Mouse (Mus musculus) limb, embryonic 12.5 days (tissue): ENCODE measurements around the gene Vmn1r111. TPM values are rescaled to one million over a fixed set of nuclear protein-coding genes. Genes with fewer than 3 reads are reported as not detected.
"Not testable (repeated sequence)": the region's sequence is repeated elsewhere in the genome, so short reads cannot be mapped to it uniquely, and the experiment has no call there.

Experiments
- ATAC-seq: fragments of 200-750 bp; cut with Nextera tagmentation; 2 replicates; pipeline ENCODE4 v1.8.0; 2017; ENCODE audit warnings: low read depth, moderate TSS enrichment; ENCODE audit not compliant: insufficient number of reproducible peaks, insufficient read depth, low FRiP score, low TSS enrichment
- H3K27ac ChIP-seq: fragments of 300-500 bp; sonication (generic); 2 replicates; pipeline ENCODE4 v1.5.1; 2016; ENCODE audit warnings: mild to moderate bottlenecking, moderate library complexity
- H3K27me3 ChIP-seq: fragments of 300-500 bp; sonication (generic); 2 replicates; pipeline ENCODE4 v1.6.1; 2016; ENCODE audit warnings: mild to moderate bottlenecking, moderate library complexity
- H3K36me3 ChIP-seq: fragments of 300-500 bp; sonication (generic); 2 replicates; pipeline ENCODE4 v1.6.1; 2016; ENCODE audit warnings: mild to moderate bottlenecking, moderate library complexity
- H3K4me1 ChIP-seq: fragments of 300-500 bp; sonication (generic); replicated peaks from 2 replicates; pipeline ENCODE4 v1.6.1; 2016
- H3K4me2 ChIP-seq: fragments of 300-500 bp; sonication (generic); 2 replicates; pipeline ENCODE4 v1.6.1; 2016; ENCODE audit warnings: mild to moderate bottlenecking, moderate library complexity
- H3K4me3 ChIP-seq: fragments of 300-500 bp; sonication (generic); replicated peaks from 2 replicates; pipeline ENCODE4 v1.5.1; 2016; ENCODE audit warnings: mild to moderate bottlenecking
- H3K9ac ChIP-seq: fragments of 300-500 bp; sonication (generic); replicated peaks from 2 replicates; pipeline ENCODE4 v1.6.1; 2016; ENCODE audit warnings: mild to moderate bottlenecking, moderate library complexity
- H3K9me3 ChIP-seq: fragments of 300-500 bp; sonication (generic); 2 replicates; pipeline ENCODE4 v1.6.1; 2016; ENCODE audit warnings: mild to moderate bottlenecking, moderate library complexity
- WGBS: fragments of 180-500 bp; shearing (Covaris S2); methylation state at CpG from one replicate; pipeline ENCODE4 v1.1.7; 2016; 5-methylcytosine and 5-hydroxymethylcytosine counted together
- polyA plus RNA-seq: library from polyadenylated mRNA; unstranded; fragments of >200 nt; fragmentation: Nextera tagmentation; extraction: Ambion mirVana; gene quantifications from 2 replicates; pipeline ENCODE4 v1.2.1, GENCODE M21; 2016

Vmn1r111 gene
- not detected in 2 replicates for polyA plus RNA-seq

DNA sequence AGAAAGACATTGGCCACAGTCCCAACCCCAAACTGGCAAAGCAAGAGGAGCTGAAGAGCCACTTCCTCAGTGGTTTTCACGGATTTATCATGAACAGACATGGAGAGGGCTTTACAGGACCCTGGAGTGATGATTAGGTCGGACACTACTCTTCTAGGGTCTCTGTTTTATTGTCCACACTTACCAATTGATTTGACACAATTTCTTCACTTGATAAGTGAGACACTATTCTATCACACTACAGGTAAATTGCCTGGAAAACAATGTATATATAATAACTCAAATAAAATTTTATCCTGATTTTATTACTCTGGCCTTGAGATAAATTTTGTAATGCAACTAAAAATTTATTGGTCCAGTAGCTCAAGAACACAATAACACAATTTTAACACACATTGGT is at the start of gene Vmn1r111:
TSS of gene Vmn1r111 (minus strand) at position 101 of the 400 bp plus-strand sequence.
- H3K36me3 ChIP-seq, H3K9me3 ChIP-seq, ATAC-seq, H3K4me2 ChIP-seq, H3K9ac ChIP-seq, H3K27me3 ChIP-seq, H3K4me3 ChIP-seq, H3K27ac ChIP-seq, H3K4me1 ChIP-seq: not testable (repeated sequence)
- WGBS = no CpG with 5 or more reads among the region's 2 CpGs

DNA sequence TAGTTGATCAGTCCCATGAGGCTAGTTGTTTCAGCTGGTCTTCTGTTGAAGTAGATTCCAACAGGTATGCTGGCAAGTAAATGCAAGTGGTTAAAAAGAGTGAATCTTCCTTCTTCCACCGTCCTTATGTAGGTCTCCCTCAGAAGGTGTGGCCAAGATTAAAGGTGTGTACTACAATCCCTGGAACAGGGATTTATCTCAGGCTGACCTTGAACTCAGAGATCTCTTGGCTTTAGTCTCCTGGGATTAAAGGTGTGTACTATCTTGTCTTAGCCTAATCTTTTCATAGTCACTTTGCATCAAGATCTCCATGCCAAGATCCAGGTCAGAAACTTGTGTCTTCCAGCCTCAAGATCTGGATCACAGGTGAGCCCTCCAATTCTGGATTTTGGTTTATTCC is 27.5 kb upstream of the Vmn1r111 start, which contains the start of gene Gm10668:
TSS of gene Gm10668 (minus strand) at position 101 of the 400 bp plus-strand sequence.
- H3K4me3 ChIP-seq, H3K9me3 ChIP-seq, H3K4me1 ChIP-seq, H3K4me2 ChIP-seq, H3K27ac ChIP-seq, H3K27me3 ChIP-seq, ATAC-seq, H3K9ac ChIP-seq, H3K36me3 ChIP-seq: not testable (repeated sequence)
- WGBS = no CpG with 5 or more reads among the region's 1 CpGs

DNA sequence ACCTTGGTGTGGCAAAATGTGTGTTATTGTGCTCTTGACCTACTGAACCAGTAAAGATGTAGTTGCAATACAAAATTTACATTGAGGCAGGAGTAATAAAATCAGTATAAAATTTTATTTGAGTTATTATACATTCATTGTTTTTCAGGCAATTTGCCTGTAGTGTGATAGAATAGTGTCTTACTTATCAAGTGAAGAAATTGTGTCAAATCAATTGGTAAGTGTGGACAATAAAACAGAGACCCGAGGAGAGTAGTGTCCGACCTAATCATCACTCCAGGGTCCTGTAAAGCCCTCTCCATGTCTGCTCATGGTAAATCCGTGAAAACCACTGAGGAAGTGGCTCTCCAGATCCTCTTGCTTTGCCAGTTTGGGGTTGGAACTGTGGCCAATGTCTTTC is 34.4 kb downstream of the Vmn1r111 start, which contains the start of gene Vmn1r107:
TSS of gene Vmn1r107 (plus strand) at position 301 of the 400 bp plus-strand sequence.
- no CpG with 5 or more reads among the region's 3 CpGs for WGBS

More for the DNA sequence above, 34.4 kb downstream of the Vmn1r111 start, which contains the start of gene Vmn1r107:
- H3K9ac ChIP-seq, H3K4me3 ChIP-seq, H3K36me3 ChIP-seq, H3K9me3 ChIP-seq, ATAC-seq, H3K4me2 ChIP-seq, H3K4me1 ChIP-seq, H3K27ac ChIP-seq, H3K27me3 ChIP-seq: not testable (repeated sequence)

Other genes starting within 250 kb of the Vmn1r111 start
- gene Gm10670, start 228.3 kb downstream of the Vmn1r111 start, polyA plus RNA-seq = not detected in 2 replicates
- gene Vmn1r103, start 192.7 kb downstream of the Vmn1r111 start, polyA plus RNA-seq = not detected in 2 replicates
- not detected in 2 replicates for gene Vmn1r104, start 169.4 kb downstream of the Vmn1r111 start, polyA plus RNA-seq
- gene Gm5726, start 157.5 kb downstream of the Vmn1r111 start, polyA plus RNA-seq = not detected in 2 replicates
- not detected in 2 replicates for gene Gm4141, start 127.0 kb downstream of the Vmn1r111 start, polyA plus RNA-seq
- not detected in 2 replicates for gene Gm4513, start 104.2 kb downstream of the Vmn1r111 start, polyA plus RNA-seq
- gene Vmn1r107, start 34.3 kb downstream of the Vmn1r111 start, polyA plus RNA-seq = not detected in 2 replicates
- not detected in 2 replicates for gene Gm10668, start 27.4 kb upstream of the Vmn1r111 start, polyA plus RNA-seq
- gene Vmn1r112, start 68.0 kb upstream of the Vmn1r111 start, polyA plus RNA-seq = not detected in 2 replicates
- not detected in 2 replicates for gene Vmn1r113, start 84.1 kb upstream of the Vmn1r111 start, polyA plus RNA-seq
- gene Vmn1r114, start 109.0 kb upstream of the Vmn1r111 start, polyA plus RNA-seq = not detected in 2 replicates
- gene Vmn1r115, start 141.8 kb upstream of the Vmn1r111 start, polyA plus RNA-seq = not detected in 2 replicates
- gene Vmn1r116, start 169.0 kb upstream of the Vmn1r111 start, polyA plus RNA-seq = not detected in 2 replicates
- gene Vmn1r117, start 180.9 kb upstream of the Vmn1r111 start, polyA plus RNA-seq = not detected in 2 replicates
- gene Vmn1r118, start 209.1 kb upstream of the Vmn1r111 start, polyA plus RNA-seq = not detected in 2 replicates